In genomic region chr5:127649077-127649476, GRCm38 (mm10) we compare ENCODE assay signal across 9 mouse cellular contexts. TPM values are rescaled to one million over a fixed set of nuclear protein-coding genes. Genes with fewer than 3 reads are reported as not detected.
DNase-seq lines count a peak whose midpoint lies in the region; ATAC-seq and TF ChIP-seq lines count a peak whose summit lies in the region.
"Had no signal": no experiment of that assay in that cellular context is flagged by ENCODE, and none has a peak within 500 bp of the region (broad histone marks: within the 10 kb centered on the region; RNA-seq: fewer than 3 reads in every experiment).

No protein-coding gene starts in this region.

- H3K36me3 ChIP-seq in forebrain, embryonic 11.5 days (ENCODE audit: control insufficient read depth, insufficient read depth, low read length), result peaks cover 5% of the 10 kb centered on the region; the same call in 1 of the 2 replicates
- peaks cover 25% of the 10 kb centered on the region for H3K36me3 ChIP-seq in forebrain, embryonic 13.5 days (ENCODE audit: poor library complexity, severe bottlenecking)
- no peaks in the 10 kb centered on the region for H3K36me3 ChIP-seq in embryonic facial prominence, embryonic 11.5 days (replicated peaks; ENCODE audit: control insufficient read depth, insufficient read depth, low read depth, low read length)
- H3K36me3 ChIP-seq in small intestine, adult 2 months (ENCODE audit: control insufficient read depth, insufficient read depth, low read length), result no peaks in the 10 kb centered on the region
- H3K36me3 ChIP-seq: liver, embryonic 13.5 days had no signal

- ATAC-seq in forebrain, embryonic 11.5 days (replicated peaks; ENCODE audit: low FRiP score), result no peak
- no peak for ATAC-seq in forebrain, embryonic 13.5 days
- no peak for ATAC-seq in embryonic facial prominence, embryonic 11.5 days (replicated peaks; ENCODE audit: insufficient number of reproducible peaks, low FRiP score, low TSS enrichment, low read depth)

- H3K4me2 ChIP-seq in forebrain, embryonic 11.5 days (ENCODE audit: low read depth, low read length, severe bottlenecking), result no peak overlapping the region
- no peak overlapping the region for H3K4me2 ChIP-seq in forebrain, embryonic 13.5 days
- H3K4me2 ChIP-seq in embryonic facial prominence, embryonic 11.5 days (ENCODE audit: low read depth, low read length), result no peak overlapping the region
- H3K4me2 ChIP-seq: liver, embryonic 13.5 days had no signal

- TF ChIP-seq CTCF in small intestine, adult 2 months (IDR thresholded peaks at IDR 0.05; ENCODE audit: extremely low read depth, insufficient read length, insufficient replicate concordance, low read depth, low read length), result peak; percentile 26; the same call in 1 of the 2 replicates

- no peak for TF ChIP-seq POLR2A in small intestine, adult 2 months (IDR thresholded peaks at IDR 0.05; ENCODE audit: low read depth, low read length)

- no peaks in the 10 kb centered on the region for H3K27me3 ChIP-seq in forebrain, embryonic 11.5 days (ENCODE audit: control insufficient read depth, insufficient read depth, low read length)
- H3K27me3 ChIP-seq in forebrain, embryonic 13.5 days, result no peaks in the 10 kb centered on the region
- no peaks in the 10 kb centered on the region for H3K27me3 ChIP-seq in embryonic facial prominence, embryonic 11.5 days (ENCODE audit: control insufficient read depth, insufficient read depth, low read length)
- no peaks in the 10 kb centered on the region for H3K27me3 ChIP-seq in small intestine, adult 2 months (ENCODE audit: control insufficient read depth, insufficient read depth, low read length)
- H3K27me3 ChIP-seq: liver, embryonic 13.5 days had no signal

- H3K9me3 ChIP-seq in forebrain, embryonic 11.5 days (ENCODE audit: control insufficient read depth, low read length), result no peaks in the 10 kb centered on the region
- no peaks in the 10 kb centered on the region for H3K9me3 ChIP-seq in forebrain, embryonic 13.5 days (replicated peaks)
- no peaks in the 10 kb centered on the region for H3K9me3 ChIP-seq in embryonic facial prominence, embryonic 11.5 days (replicated peaks; ENCODE audit: control insufficient read depth, low read length)

- no peak overlapping the region for H3K27ac ChIP-seq in forebrain, embryonic 11.5 days (ENCODE audit: low read depth, low read length)
- no peak overlapping the region for H3K27ac ChIP-seq in forebrain, embryonic 13.5 days
- no peak overlapping the region for H3K27ac ChIP-seq in embryonic facial prominence, embryonic 11.5 days (replicated peaks; ENCODE audit: low read depth, low read length)
- H3K27ac ChIP-seq in small intestine, adult 2 months (ENCODE audit: insufficient read depth, low read depth, low read length), result no peak overlapping the region
- H3K27ac ChIP-seq: liver, embryonic 13.5 days had no signal

- H3K4me1 ChIP-seq in forebrain, embryonic 11.5 days (replicated peaks; ENCODE audit: control insufficient read depth, insufficient read depth, low read length), result no peaks in the 10 kb centered on the region
- no peaks in the 10 kb centered on the region for H3K4me1 ChIP-seq in forebrain, embryonic 13.5 days
- no peaks in the 10 kb centered on the region for H3K4me1 ChIP-seq in embryonic facial prominence, embryonic 11.5 days (ENCODE audit: control insufficient read depth, insufficient read depth, low read length)
- no peaks in the 10 kb centered on the region for H3K4me1 ChIP-seq in small intestine, adult 2 months (ENCODE audit: control insufficient read depth, insufficient read depth, insufficient read length, low read length)
- H3K4me1 ChIP-seq: liver, embryonic 13.5 days had no signal

- peak; percentile 56 for DNase-seq in forebrain, embryonic 11.5 days (ENCODE audit: low spot score)
- peak; percentile 27 for DNase-seq in right cerebral cortex, postnatal 14 days
- DNase-seq in right cerebral cortex, postnatal 36 days (ENCODE audit: low spot score in 2 of 2), result no peak
- DNase-seq in embryonic facial prominence, embryonic 11.5 days (ENCODE audit: low spot score), result peak; percentile 19
- no peak for DNase-seq in heart, adult 11 months
- DNase-seq in urinary bladder, postnatal 10 days (ENCODE audit: low spot score), result no peak
- DNase-seq: liver, embryonic 13.5 days had no signal

- no peak overlapping the region for H3K4me3 ChIP-seq in forebrain, embryonic 11.5 days (ENCODE audit: low read depth, low read length)
- H3K4me3 ChIP-seq in forebrain, embryonic 13.5 days, result no peak overlapping the region
- H3K4me3 ChIP-seq in embryonic facial prominence, embryonic 11.5 days (ENCODE audit: low read depth, low read length), result no peak overlapping the region
- no peak overlapping the region for H3K4me3 ChIP-seq in small intestine, adult 2 months (ENCODE audit: low read depth, low read length)
- H3K4me3 ChIP-seq: liver, embryonic 13.5 days had no signal

- no peak overlapping the region for H3K9ac ChIP-seq in forebrain, embryonic 11.5 days (ENCODE audit: low read length)
- H3K9ac ChIP-seq in forebrain, embryonic 13.5 days, result no peak overlapping the region
- no peak overlapping the region for H3K9ac ChIP-seq in embryonic facial prominence, embryonic 11.5 days (replicated peaks; ENCODE audit: low read length)
- H3K9ac ChIP-seq: liver, embryonic 13.5 days had no signal

RNA-seq across cellular contexts. Expression of gene Slc15a4, which starts 16.4 kb away (rescaled TPM):
- polyA plus RNA-seq in forebrain, embryonic 11.5 days (2014; fragmentation: Nextera tagmentation; extraction: Ambion mirVana), result 24.5 and 28.0 TPM in 2 replicates
- polyA plus RNA-seq in forebrain, embryonic 13.5 days (2015; fragmentation: Nextera tagmentation; extraction: Ambion mirVana), result 21.2 and 22.4 TPM in 2 replicates
- polyA plus RNA-seq in embryonic facial prominence, embryonic 11.5 days (2014; fragmentation: Nextera tagmentation; extraction: Ambion mirVana), result 18.7 and 19.4 TPM in 2 replicates
- 11.3 and 16.2 TPM in 2 replicates for polyA plus RNA-seq in small intestine, adult 2 months (2012; rRNA removed)

RNA-seq across cellular contexts. Expression of gene Glt1d1, which starts 17.0 kb away (rescaled TPM):
- 1.5 TPM in 2 replicates for polyA plus RNA-seq in forebrain, embryonic 11.5 days (2014; fragmentation: Nextera tagmentation; extraction: Ambion mirVana)
- 1.1 and 1.3 TPM in 2 replicates for polyA plus RNA-seq in forebrain, embryonic 13.5 days (2015; fragmentation: Nextera tagmentation; extraction: Ambion mirVana)
- 1.3 and 1.4 TPM in 2 replicates for polyA plus RNA-seq in embryonic facial prominence, embryonic 11.5 days (2014; fragmentation: Nextera tagmentation; extraction: Ambion mirVana)
- polyA plus RNA-seq in small intestine, adult 2 months (2012; rRNA removed), result 0.28 and 0.65 TPM in 2 replicates

Comparison
In these comparisons a context has a peak if more than half of its experiments do, and no peak if none do; other contexts are left out.
1. DNase-seq: peak in forebrain, embryonic 11.5 days (single experiment), right cerebral cortex, postnatal 14 days (single experiment) and embryonic facial prominence, embryonic 11.5 days (single experiment); none in right cerebral cortex, postnatal 36 days (0 of 2), heart, adult 11 months (single experiment) and urinary bladder, postnatal 10 days (single experiment).